Mouse (Mus musculus): Measurements from ENCODE around the gene Sec22b.

Gene Sec22b

GRCm38 (mm10) chr3:97900516-97901490, at the start of gene Sec22b:
TSS of gene Sec22b (plus strand) at chr3:97901190.
- DNase-seq (ENCODE audit: low read depth): peak; percentile 92

GRCm38 (mm10) chr3:97851803-97852202, 49.2 kb upstream of the Sec22b start:
- DNase-seq (ENCODE audit: low read depth): no peak

GRCm38 (mm10) chr3:97854575-97855384, 46.2 kb upstream of the Sec22b start:
- no peak for DNase-seq (ENCODE audit: low read depth)

DNA sequence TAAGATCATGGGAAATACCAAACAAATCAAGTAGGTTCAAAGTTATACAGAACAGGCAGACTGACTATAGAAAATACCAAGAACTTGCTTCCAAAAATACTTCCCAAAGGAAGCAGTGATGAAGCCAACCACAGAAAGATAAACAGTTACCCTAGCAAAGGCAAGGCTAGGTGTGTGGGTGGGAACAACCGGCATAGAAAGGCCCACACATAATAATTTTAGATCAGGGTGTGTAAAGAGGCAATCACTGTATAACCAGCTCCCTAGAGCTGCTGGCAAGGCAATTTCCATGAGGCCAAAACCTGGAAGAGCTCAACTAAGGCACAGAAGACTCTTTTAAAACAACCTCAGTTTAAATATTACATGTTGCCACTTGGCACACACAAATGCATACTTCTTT, 41.6 kb upstream of the Sec22b start:
- DNase-seq (ENCODE audit: low read depth): no peak

DNA sequence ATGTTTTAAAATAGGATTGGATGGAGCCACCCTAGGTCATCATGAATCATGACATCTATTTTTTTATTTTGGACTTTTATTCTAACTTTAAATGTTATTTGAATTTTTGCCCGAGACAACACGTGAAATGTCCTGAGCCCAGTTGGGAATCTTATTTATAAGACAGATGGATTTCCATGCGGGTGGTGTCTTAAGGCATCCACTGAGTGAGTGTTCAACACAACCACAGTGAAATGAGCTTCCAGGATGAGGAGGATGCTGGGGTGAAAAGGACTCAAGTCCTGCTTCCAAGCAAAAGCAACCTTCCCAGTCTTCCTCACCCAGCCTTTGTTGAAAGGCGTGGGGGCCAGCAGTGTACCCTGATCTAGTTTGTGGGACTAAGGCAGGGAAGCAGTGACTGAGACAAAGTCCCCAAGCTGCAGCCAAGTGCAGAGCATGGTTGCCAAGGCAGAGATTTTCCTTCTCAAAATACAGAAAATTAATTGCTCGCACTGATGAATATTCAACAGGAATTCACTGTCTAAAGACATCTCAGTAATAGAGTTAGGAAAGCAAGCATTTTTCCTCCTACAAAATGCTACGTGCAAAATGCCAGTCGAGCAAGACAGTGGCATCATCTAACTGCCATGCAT, 40.1 kb upstream of the Sec22b start:
- DNase-seq (ENCODE audit: low read depth): no peak

DNA sequence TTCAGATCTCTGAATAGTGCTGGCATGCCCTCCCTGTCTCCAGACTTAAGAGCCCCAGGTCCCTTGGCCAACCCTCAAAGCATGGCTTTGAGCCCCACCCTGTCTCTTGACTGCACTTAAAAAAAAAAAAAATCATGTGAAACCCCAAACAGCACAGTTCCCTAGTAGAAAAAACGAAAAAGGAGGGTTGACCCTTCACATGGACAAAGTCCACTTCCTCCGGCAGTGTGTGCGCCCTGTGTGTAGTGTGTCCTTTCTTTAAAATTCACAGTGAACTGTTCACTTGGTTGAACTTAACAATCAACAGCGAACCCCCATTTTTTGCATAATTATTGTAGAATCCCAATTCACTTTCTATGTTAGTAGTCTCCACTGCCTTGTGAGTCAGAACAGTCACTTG, 34.3 kb upstream of the Sec22b start:
- DNase-seq (ENCODE audit: low read depth): no peak

- no peak for DNase-seq (ENCODE audit: low read depth)
Measured at GRCm38 (mm10) chr3:97867221-97868023, 33.6 kb upstream of the Sec22b start.

DNA sequence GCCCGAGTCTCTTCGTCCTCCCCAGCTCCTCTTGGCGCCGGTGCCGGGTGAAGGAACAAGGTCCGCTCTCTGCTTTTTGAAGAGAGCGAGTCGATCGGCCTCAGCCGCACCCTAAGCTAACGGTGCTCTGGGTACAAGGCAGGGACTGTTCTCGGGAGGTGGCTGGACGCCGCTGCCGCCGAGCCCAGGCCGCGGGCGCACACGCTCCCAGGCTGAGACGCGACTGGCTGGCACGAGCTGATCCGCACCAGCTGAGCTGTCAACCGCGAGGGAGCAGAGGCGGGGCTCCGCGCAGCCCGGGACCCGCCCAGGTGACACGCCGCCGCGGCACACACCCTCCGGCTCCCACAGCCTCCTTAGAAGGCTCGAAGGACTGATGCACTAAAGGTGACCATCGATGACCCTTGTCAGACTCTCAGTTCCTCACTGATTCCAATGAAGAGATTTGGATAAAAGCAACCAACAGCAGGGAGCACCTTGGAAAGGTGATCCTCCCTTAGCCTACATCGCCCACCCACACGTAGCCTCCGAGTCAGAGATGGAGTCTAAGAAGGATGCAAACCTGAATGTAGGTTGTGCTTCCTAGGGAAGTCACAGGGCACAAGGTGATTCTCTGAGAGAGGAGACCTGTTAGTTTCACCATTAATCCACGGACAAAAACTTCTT, 32.8 kb upstream of the Sec22b start:
- DNase-seq (ENCODE audit: low read depth): peak; percentile 22

DNA sequence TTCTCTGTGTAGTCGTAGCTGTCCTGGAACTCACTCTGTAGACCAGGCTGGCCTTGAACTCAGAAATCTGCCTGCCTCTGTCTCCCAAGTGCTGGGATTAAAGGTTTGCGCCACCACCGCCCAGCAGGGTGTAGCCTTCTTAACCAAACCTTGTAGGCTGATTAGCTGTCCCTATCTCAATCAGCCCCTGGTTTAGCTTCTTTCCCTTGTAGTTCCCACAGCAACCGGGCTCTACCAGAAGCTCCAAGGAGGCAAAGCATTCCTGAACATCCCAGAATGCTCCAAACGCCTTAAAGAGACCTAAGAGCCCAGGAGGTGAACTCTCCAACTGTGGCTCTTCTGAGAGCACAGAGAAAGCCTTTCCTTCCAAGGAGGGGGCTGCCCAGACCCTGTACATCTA, 32.3 kb upstream of the Sec22b start:
- no peak for DNase-seq (ENCODE audit: low read depth)

DNA sequence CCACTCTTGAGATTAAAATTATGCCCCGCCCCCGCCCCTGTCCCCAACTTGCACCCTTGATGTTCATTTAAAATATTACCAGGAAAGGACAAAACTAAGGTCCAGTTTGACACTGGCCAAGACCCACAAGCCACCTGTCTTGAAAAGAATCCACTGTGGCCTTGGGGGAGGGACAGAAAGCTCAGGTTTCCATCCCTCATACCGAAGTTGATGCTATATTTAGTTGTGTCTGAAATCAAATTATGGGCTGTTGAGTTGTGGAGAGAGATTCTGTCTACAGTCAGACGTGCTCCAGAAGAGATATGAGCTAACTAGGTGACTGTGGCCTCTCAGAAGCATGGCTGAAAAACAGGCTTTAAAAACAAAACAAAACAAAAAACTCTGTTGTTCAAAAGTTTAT, 31.3 kb upstream of the Sec22b start:
- no peak for DNase-seq (ENCODE audit: low read depth)

- no peak for DNase-seq (ENCODE audit: low read depth)
Measured at GRCm38 (mm10) chr3:97874777-97875176, 26.2 kb upstream of the Sec22b start.

- no peak for DNase-seq (ENCODE audit: low read depth)
Measured at GRCm38 (mm10) chr3:97876259-97876658, 24.7 kb upstream of the Sec22b start.

DNA sequence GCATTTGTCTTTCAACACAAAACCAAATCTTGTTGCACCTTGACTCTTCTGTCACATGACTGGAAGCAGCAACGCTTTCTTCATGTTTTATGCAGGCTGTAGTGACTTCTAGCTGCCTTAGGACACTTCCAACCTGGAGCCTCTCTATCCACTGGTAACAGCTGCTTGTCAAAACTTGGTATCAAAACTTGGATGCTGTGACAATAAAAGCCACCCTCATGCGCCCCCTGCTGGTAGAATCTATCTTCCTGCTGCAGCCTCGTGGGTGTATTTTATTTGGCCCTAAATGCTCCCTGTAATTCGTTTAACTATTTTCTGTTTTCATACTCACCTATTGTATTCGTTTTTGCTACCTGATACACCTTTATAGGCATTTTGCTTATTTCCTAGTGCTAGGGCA, 21.8 kb upstream of the Sec22b start:
- DNase-seq (ENCODE audit: low read depth): no peak

DNA sequence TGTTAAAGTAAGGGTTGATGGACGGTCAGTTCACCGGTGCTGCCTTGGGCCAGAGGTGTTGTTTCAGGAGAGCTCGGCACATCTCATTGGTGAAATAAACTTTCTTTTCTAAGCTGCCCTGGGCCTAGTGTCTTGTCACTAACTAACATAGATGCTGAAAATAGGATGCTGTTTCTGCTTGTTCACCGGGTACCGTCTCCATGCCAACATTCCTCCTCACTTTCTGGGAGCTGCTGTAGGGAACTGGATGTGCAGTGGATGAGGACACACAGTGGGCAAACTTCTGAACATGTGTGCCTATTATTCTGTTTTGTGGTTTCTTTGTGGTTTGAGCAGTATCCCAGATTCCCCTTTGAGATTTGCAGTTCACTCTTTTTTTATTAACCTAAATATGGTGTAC, 19.4 kb upstream of the Sec22b start:
- no peak for DNase-seq (ENCODE audit: low read depth)

GRCm38 (mm10) chr3:97887785-97888167, 13.2 kb upstream of the Sec22b start:
- no peak for DNase-seq (ENCODE audit: low read depth)

DNA sequence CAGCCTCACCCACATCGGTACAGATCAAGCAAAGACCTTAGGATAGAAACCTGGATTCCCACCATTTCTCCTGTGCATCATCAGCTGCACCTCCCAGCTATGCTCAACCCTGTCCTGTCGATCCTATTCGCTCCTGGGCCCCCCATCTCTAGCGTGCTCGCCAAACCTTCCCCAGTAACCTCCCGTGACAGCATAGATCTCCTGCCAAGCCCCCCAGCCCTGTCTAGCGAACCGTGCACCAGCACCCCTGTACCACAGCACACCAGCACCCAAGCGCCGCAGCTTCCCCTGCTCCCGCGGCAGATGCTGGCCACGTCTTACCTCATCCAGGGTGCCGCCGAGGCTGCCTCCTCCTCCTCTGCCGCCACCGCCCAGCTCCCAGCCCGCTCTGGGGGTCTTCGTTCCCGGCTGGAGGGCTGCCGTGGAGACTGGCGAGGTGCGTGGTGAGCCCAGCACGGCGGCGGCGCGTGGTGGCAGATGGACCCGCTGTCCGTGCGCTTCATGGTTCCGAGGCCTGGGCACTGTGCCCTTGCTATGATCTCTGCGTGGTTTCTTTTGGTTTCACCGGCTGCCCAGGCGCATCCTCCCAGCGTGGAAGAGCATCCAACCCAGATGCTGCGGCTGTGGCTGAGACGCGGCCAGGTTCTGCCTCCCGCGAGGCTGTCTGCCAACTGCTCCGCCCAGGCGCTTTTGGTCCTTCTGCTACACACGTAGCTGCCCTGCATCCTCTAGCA, 12.7 kb upstream of the Sec22b start, which contains the start of gene Pde4dip:
Pde4dip (minus strand) TSS at position 540 of the 734 bp plus-strand sequence.
- no peak for DNase-seq (ENCODE audit: low read depth)

- no peak for DNase-seq (ENCODE audit: low read depth)
Measured at GRCm38 (mm10) chr3:97890205-97890604, 10.8 kb upstream of the Sec22b start.

DNA sequence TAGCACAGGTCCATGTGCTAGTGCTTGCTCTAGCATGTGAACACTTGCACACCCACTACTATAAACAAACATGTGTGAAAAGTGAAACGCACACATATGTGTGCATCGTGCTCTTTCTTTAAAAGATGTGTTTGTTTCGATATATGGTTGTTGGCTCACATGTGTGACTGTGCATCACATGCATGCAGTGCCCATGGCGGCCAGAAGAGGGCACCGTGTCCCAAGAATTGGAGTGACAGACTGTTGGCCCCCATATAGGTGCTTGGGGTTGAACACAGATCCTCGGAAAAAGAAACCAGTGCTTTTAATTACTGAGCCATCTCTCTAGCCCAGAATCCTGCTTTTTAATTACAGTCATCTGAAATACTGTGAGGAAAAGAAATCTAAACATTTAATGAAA, 6.3 kb upstream of the Sec22b start:
- peak; percentile 46 for DNase-seq (ENCODE audit: low read depth)

DNA sequence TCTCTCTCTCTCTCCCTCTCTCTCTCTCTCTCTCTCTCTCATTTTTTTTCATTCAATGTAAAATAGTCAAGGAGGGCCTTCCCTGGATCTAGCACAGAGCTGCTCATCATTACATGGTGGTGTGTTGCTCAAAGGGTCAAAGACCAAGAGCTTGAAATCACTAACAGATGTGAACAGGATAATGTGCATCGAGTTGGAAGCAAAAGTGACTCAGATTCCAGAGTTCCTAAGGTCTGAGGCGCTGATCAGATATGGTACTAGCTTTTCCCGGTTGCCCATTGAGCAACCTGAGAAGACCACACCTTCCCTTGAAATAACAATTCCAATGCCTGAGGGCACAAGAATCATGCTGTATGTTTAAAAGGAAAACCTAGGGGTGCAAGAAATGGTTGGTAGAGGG, 2.6 kb upstream of the Sec22b start:
- DNase-seq (ENCODE audit: low read depth): no peak

DNA sequence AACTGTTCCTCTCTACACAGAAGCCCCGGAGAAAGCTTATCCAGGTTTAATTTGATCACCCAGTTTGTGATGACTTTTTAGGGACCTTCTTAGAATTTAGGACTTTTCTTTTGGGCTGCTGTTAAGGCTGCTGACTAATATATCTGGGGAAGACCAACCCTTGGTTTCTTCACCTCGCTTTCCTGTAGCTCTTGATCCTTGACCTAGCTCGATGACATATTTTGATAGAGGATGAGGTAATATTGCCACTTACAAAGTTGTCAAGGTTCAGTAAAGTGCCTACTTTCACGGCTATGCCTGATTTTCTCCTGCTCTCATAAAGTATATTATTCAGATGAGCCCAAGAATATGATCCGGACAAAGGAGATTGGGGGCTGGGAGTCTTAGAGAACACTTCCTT, 596 bp downstream of the Sec22b start:
- DNase-seq (ENCODE audit: low read depth): no peak

Data from c-Kit-positive CD71-positive TER-119-negative erythroid progenitor cells, embryonic 14.5 days (primary cell).